Comparison of ENCODE assay signal across 8 mouse cellular contexts in the genomic region with DNA sequence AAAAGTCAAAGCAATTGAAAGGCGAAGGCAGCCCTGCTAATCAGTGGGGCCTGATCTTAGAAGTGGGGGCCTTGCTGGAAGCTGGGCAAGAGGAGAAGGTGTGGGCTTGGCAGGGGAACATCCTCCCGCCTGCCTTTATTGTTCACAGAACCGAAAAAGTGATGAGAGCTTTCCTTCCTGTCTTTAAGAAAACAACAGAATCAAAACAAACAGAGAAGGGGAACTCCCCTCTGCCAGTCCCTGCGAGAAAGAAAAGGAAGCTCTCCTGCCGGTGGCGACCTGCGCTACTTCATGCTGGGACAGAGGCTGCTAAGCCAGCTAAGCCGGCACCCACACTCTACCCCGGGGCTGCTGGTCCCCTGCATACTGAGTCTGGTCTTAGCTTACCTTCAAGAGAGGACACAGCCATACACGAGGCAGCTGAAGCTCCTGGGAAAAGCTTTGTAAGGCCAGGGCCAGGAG. TPM values are rescaled to one million over a fixed set of nuclear protein-coding genes. Genes with fewer than 3 reads are reported as not detected.
DNase-seq lines count a peak whose midpoint lies in the region; ATAC-seq lines count a peak whose summit lies in the region.

No protein-coding gene starts in this region.

- H3K27me3 ChIP-seq in kidney, embryonic 16.5 days (ENCODE audit: insufficient read depth, low read length), result no peaks in the 10 kb centered on the region

- 17% methylated on average over 10 of the region's 10 CpGs for WGBS in kidney, embryonic 16.5 days

- H3K27ac ChIP-seq in kidney, embryonic 16.5 days (ENCODE audit: low read length), result peak overlapping the region; percentile 66

- peak overlapping the region; percentile 37; the same call in 1 of the 2 replicates for H3K9ac ChIP-seq in kidney, embryonic 16.5 days (replicated peaks; ENCODE audit: low read length)

- H3K4me3 ChIP-seq in kidney, embryonic 16.5 days (ENCODE audit: low read length), result no peak overlapping the region

- H3K36me3 ChIP-seq in kidney, embryonic 16.5 days (ENCODE audit: insufficient read depth, low read length), result no peaks in the 10 kb centered on the region

- peak; percentile 5 for DNase-seq in right cerebral cortex, postnatal 14 days
- DNase-seq in right cerebral cortex, postnatal 4 days, result no peak
- peak; percentile 67 for DNase-seq in fat pad, adult 2 months (ENCODE audit: extremely low read depth, low read depth, low spot score)
- peak; percentile 86 for DNase-seq in lung, postnatal 25 days (ENCODE audit: low spot score)
- DNase-seq in thymus, postnatal 10 days (ENCODE audit: low spot score in 2 of 2), result peak; percentile 58 to 61
- DNase-seq in cerebellum, postnatal 14 days, result no peak
- DNase-seq in testis, postnatal 10 days (ENCODE audit: low spot score), result no peak

- 0 out of 2 replicates have a peak, but pooled peaks have one; percentile 19 for ATAC-seq in kidney, embryonic 16.5 days (ENCODE audit: low FRiP score, low TSS enrichment)

- no peaks in the 10 kb centered on the region for H3K9me3 ChIP-seq in kidney, embryonic 16.5 days (ENCODE audit: low read length)

- peaks cover 60% of the 10 kb centered on the region for H3K4me1 ChIP-seq in kidney, embryonic 16.5 days (ENCODE audit: insufficient read depth, low read length)

- H3K4me2 ChIP-seq in kidney, embryonic 16.5 days (replicated peaks; ENCODE audit: low read depth, low read length), result no peak overlapping the region

RNA-seq across cellular contexts. Expression of gene Zfp36l2, which starts 41.9 kb away (rescaled TPM):
- polyA plus RNA-seq in kidney, embryonic 16.5 days (2015; fragmentation: Nextera tagmentation; extraction: Ambion mirVana), result 9.5 and 11.4 TPM in 2 replicates

Comparison
In these comparisons a context has a peak if more than half of its experiments do, and no peak if none do; other contexts are left out.
1. DNase-seq: peak in right cerebral cortex, postnatal 14 days (single experiment), fat pad, adult 2 months (single experiment), lung, postnatal 25 days (single experiment) and thymus, postnatal 10 days (2 of 2); none in right cerebral cortex, postnatal 4 days (single experiment), cerebellum, postnatal 14 days (0 of 2) and testis, postnatal 10 days (single experiment).